Mouse (Mus musculus) midbrain, embryonic 16.5 days (tissue): ENCODE results near the gene Trim31. TPM values are rescaled to one million over a fixed set of nuclear protein-coding genes. Genes with fewer than 3 reads are reported as not detected.
A peak's percentile ranks its signal among the peaks of the same experiment; 100 is the strongest.

Source experiments
- ATAC-seq: fragments of 200-750 bp; cut with Nextera tagmentation; 2 replicates; pipeline ENCODE4 v1.8.0; 2017; ENCODE audit warnings: moderate TSS enrichment
- H3K27ac ChIP-seq: fragments of 300-500 bp; sonication (generic); 2 replicates; pipeline ENCODE4 v1.5.1; 2014; ENCODE audit warnings: mild to moderate bottlenecking, low read length, mixed read lengths
- H3K27me3 ChIP-seq: fragments of 300-500 bp; sonication (generic); 2 replicates; pipeline ENCODE4 v1.6.1; 2014; ENCODE audit warnings: low read depth, low read length, mixed read lengths; ENCODE audit not compliant: control insufficient read depth, insufficient read depth
- H3K36me3 ChIP-seq: fragments of 300-500 bp; sonication (generic); 2 replicates; pipeline ENCODE4 v1.6.1; 2014; ENCODE audit warnings: mild to moderate bottlenecking, low read length, moderate library complexity, mixed read lengths; ENCODE audit not compliant: control insufficient read depth, insufficient read depth
- H3K4me1 ChIP-seq: fragments of 300-500 bp; sonication (generic); 2 replicates; pipeline ENCODE4 v1.6.1; 2014; ENCODE audit warnings: mild to moderate bottlenecking, low read length, mixed read lengths; ENCODE audit not compliant: control insufficient read depth, insufficient read depth
- H3K4me2 ChIP-seq: fragments of 300-500 bp; sonication (generic); 2 replicates; pipeline ENCODE4 v1.6.1; 2014; ENCODE audit warnings: mild to moderate bottlenecking, low read length, mixed read lengths
- H3K4me3 ChIP-seq: fragments of 300-500 bp; sonication (generic); 2 replicates; pipeline ENCODE4 v1.5.1; 2014; ENCODE audit warnings: low read depth, mild to moderate bottlenecking, low read length, moderate library complexity, mixed read lengths
- H3K9ac ChIP-seq: fragments of 300-500 bp; sonication (generic); 2 replicates; pipeline ENCODE4 v1.6.1; 2014; ENCODE audit warnings: low read depth, low read length, mixed read lengths
- H3K9me3 ChIP-seq: fragments of 300-500 bp; sonication (generic); replicated peaks from 2 replicates; pipeline ENCODE4 v1.6.1; 2014; ENCODE audit warnings: mild to moderate bottlenecking, low read length, mixed read lengths; ENCODE audit not compliant: control insufficient read depth, poor library complexity, severe bottlenecking
- WGBS: fragments of 180-500 bp; shearing (Covaris S2); extraction: QIAGEN DNeasy Blood & Tissue Kit; methylation state at CpG from one replicate; pipeline ENCODE4 v1.1.7; 2014; 5-methylcytosine and 5-hydroxymethylcytosine counted together
- polyA plus RNA-seq: library from polyadenylated mRNA; unstranded; fragments of >200 nt; fragmentation: Nextera tagmentation; extraction: Ambion mirVana; gene quantifications from 2 replicates; pipeline ENCODE4 v1.2.1, GENCODE M21; 2015

The Trim31 gene
- polyA plus RNA-seq, 1 experiment from 2014 or later = not detected

DNA sequence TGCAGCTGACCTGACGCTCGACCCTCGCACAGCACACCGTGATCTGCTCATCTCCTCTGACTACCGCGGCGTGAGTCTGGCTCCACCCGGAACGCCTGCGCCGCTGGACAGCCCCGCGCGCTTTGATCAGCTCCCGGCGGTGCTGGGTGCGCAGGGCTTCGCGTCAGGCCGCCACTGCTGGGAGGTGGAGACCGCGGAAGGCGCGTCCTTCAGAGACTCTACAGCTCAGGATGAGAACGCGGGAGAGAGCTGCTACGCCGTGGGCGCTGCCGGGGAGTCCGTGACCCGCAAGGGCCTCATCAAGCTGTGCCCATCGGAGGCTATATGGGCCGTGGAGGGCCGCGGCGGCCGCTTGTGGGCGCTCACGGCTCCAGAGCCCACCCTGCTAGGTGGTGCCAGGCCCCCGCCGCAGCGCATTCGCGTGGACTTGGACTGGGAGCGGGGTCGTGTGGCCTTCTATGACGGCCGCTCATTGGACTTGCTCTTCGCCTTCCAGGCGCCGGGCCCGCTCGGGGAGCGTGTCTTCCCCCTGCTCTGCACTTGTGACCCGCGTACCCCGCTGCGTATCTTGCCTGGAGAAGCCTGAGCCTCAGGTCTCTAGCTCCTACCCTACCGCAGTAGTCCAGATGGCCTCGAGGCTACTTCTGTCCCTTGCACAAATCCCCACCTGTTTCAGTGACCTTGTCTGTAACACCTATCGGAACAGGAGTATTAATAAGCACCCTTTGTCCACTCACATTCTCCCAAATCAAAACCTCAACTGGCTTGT lies 49.3 kb downstream of the Trim31 start:
- no peaks in the 10 kb centered on the region for H3K9me3 ChIP-seq
- ATAC-seq = peak; percentile 63
- H3K36me3 ChIP-seq = peaks cover 5% of the 10 kb centered on the region; the same call in 1 of the 2 replicates
- peaks cover 14% of the 10 kb centered on the region for H3K27me3 ChIP-seq
- peak overlapping the region; percentile 86 for H3K4me2 ChIP-seq
- WGBS = under 1% methylated on average over 62 of the region's 62 CpGs
- peak overlapping the region; percentile 80 for H3K9ac ChIP-seq
- H3K4me3 ChIP-seq = peak overlapping the region; percentile 55
- peaks cover 27% of the 10 kb centered on the region for H3K4me1 ChIP-seq
- peak overlapping the region; percentile 79 for H3K27ac ChIP-seq

DNA sequence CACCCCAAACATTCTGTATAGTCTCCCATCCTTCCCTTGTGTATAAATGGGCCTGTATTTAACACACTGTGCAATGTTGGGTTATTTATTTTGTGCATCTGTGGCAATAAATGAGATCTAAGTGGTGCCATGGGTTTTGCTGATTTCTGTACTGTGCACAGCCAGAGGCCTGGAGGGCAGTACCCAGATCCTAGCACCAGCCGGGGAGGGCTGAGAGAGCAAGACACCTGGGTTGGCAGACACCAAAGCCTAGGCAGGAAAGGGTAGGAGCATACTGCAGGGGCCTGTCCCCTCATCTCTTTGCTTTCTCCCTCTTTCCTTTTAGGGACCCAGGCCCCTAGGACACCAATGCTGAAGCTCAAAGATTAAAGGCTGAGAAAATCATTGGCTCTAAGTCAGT lies 50.4 kb downstream of the Trim31 start:
- no peak for ATAC-seq
- Histone ChIP-seq H3K27me3 (peaks cover 9% of the 10 kb centered on the region), H3K4me3 (no peak overlapping the region), H3K9ac (no peak overlapping the region), H3K4me2 (no peak overlapping the region), H3K27ac (no peak overlapping the region), H3K4me1 (peaks cover 22% of the 10 kb centered on the region), H3K9me3 (no peaks in the 10 kb centered on the region), H3K36me3 (peaks cover 5% of the 10 kb centered on the region; the same call in 1 of the 2 replicates)
- 81% methylated on average over 1 of the region's 1 CpGs for WGBS

DNA sequence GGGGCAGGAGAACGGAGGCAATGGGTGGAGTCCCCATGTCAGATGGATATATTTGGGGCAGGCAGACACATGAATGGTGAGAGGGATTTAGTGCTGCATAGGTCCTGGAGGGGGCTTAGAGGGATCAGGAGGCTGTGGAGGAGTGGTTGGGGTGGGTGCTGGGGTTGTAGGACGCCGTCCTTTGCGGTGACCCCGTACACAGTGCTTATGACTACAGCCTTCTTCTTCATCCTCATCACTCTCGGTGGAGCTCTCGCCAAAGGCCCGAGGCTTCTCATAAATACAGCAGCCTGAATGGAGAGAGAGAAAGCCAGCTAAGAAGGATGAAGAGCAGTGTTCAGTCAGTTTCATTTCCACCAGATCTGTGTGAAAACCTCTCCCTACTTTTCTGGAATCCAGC lies 51.3 kb downstream of the Trim31 start:
- ATAC-seq = no peak
- Histone ChIP-seq H3K4me1 (peaks cover 22% of the 10 kb centered on the region), H3K27ac (no peak overlapping the region), H3K36me3 (peaks cover 5% of the 10 kb centered on the region; the same call in 1 of the 2 replicates), H3K9ac (no peak overlapping the region), H3K9me3 (no peaks in the 10 kb centered on the region), H3K4me2 (no peak overlapping the region), H3K4me3 (no peak overlapping the region), H3K27me3 (peaks cover 7% of the 10 kb centered on the region)
- WGBS = 92% methylated on average over 8 of the region's 8 CpGs

DNA sequence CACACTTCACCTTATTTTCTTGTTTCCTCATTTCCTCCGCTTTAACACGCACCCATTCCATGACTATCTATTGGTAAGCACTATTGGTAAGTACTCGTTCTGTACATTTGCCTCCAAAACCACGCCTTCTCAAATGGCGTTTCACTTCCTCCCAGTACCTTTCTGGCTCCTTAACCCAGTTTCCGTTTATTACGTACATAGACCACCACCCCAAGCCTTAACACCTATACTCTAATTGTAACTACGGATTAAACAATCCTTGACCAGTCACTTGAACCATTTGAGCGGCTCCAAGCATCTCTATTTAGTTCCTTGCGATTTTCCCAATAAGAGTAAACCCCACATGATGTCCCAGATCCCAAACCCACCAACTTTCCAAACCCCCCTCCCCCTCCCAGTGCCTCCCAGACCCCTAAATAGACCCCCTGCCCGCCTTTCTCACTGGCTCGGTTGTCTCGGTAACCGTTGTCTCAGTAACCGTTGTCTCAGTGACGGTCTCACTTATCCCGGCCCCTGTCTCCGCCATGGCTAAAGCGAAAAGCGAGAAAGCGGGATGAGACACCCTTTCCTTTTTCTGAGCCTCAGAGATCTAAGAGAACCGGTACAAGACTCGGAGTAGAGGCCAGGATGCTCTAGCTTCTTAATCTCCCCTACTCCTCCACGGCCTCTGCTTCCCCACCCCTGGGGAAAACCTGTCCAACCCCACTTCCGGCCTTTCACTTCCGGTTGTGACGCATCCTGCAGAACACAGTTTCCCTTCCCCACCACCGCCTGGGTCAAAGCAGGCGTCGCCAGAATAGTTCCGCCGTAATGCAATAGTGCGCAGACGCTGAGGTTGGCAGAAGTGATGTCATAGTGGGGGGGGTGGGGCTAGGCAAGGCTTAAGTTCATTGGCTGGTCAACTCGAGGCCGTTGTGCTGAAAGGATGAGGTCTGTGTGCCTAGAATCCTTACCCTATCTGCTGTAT lies 53.3 kb downstream of the Trim31 start, which contains the start of gene Ppp1r11:
Gene Ppp1r11 (minus strand): TSS at position 761 of the 967 bp plus-strand sequence.
- H3K27ac ChIP-seq = peak within 1 kb of the TSS; percentile 87
- H3K4me1 ChIP-seq = peaks cover 15% of the 10 kb centered on the region
- H3K9ac ChIP-seq = peak within 1 kb of the TSS; percentile 76
- no peaks in the 10 kb centered on the region for H3K9me3 ChIP-seq
- H3K4me3 ChIP-seq = peak within 1 kb of the TSS; percentile 66
- 2% methylated on average over 36 of the region's 36 CpGs for WGBS
- no peaks in the 10 kb centered on the region for H3K27me3 ChIP-seq
- H3K4me2 ChIP-seq = peak within 1 kb of the TSS; percentile 91
- peak; percentile 95 for ATAC-seq
- peaks cover 5% of the 10 kb centered on the region; the same call in 1 of the 2 replicates for H3K36me3 ChIP-seq

DNA sequence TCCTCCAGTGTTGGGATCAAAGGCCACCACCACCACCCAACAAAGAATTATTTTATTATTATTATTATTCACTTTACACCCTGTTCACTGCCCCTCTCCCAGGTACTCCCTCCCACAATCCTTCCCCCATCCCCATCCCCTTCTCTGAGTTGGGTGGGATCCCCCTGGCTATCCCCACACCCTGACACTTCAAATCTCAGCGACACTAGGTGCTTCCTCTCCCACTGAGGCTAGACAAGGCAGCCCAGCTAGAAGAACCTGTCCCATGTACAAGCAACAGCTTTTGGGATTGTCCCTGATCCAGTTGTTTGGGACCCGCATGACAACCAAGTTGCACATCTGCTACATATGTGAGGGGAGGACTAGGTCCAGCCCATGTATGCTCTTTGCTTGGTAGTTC lies 54.7 kb downstream of the Trim31 start:
- H3K4me3 ChIP-seq = no peak overlapping the region
- ATAC-seq = no peak
- H3K4me1 ChIP-seq = peaks cover 14% of the 10 kb centered on the region
- WGBS = 94% methylated on average over 2 of the region's 2 CpGs
- peaks cover 5% of the 10 kb centered on the region; the same call in 1 of the 2 replicates for H3K36me3 ChIP-seq
- no peak overlapping the region for H3K4me2 ChIP-seq
- no peak overlapping the region for H3K9ac ChIP-seq
- no peaks in the 10 kb centered on the region for H3K9me3 ChIP-seq
- H3K27me3 ChIP-seq = no peaks in the 10 kb centered on the region
- no peak overlapping the region for H3K27ac ChIP-seq

DNA sequence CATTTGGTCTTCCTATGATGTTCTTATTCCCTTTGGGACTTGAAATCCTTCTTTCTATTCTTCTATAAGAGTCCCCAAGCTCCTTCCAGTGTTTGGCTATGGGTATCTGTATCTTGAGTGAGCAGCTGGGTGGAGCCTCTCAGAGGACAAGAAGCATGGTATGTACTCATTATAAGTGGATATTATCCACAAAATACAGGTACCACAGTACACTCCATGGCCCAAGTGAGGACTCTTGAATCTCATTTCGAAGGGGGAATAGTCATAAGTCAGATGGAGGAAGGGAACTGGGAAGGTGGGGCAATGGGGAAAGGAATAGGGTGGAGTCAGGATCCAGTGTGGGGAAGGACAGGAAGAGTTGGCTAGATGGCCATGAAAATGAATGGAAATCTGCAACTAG lies 55.1 kb downstream of the Trim31 start:
- Histone ChIP-seq H3K4me3 (no peak overlapping the region), H3K9me3 (no peaks in the 10 kb centered on the region), H3K4me1 (peaks cover 16% of the 10 kb centered on the region), H3K27me3 (no peaks in the 10 kb centered on the region), H3K36me3 (peaks cover 5% of the 10 kb centered on the region; the same call in 1 of the 2 replicates), H3K4me2 (no peak overlapping the region), H3K9ac (no peak overlapping the region), H3K27ac (no peak overlapping the region)
- WGBS = 97% methylated on average over 1 of the region's 1 CpGs
- no peak for ATAC-seq

DNA sequence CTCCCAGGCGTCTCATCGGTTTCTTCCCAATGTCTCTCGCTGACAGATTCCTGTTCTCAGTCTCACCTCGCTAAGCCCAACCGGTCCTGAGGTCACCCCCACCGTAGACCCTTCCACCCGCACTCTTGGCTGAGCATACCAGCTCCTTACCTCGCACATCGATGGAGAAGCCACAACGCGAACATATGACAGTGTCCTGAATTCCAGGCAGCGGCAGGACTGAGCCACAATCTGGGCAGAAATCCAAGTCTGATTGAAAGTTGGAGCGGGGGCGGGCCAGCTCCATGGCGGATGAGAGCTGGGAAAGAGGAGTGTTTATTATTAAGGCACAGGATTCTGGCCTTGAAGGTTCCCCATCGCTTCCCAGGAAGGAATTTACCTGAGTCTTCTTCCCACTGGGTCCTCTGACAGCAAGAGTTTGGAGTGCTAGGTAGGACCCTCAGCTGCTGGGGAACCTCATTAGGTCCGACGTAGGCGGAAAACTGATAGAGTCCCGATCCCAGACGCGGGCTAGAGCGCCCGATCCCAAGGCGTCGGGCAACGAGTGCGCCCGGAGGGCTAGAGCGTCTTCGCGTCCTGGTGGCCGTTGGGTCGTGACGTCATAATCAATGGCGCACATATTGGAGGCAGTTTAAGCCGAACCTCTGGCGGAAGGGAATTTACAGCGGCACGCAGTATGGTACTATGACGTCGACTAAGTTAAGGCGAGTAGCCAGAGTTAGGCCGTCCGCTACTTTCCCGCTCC lies 60.3 kb downstream of the Trim31 start, which contains the start of the genes Znrd1 and Znrd1as:
Gene Znrd1 (minus strand): TSS at position 561 of the 745 bp plus-strand sequence.
Gene Znrd1as (plus strand): TSS at position 594 of the 745 bp plus-strand sequence.
- no peaks in the 10 kb centered on the region for H3K9me3 ChIP-seq
- H3K4me3 ChIP-seq = peak within 1 kb of the TSS; percentile 74
- peaks cover 13% of the 10 kb centered on the region for H3K4me1 ChIP-seq
- no peaks in the 10 kb centered on the region for H3K27me3 ChIP-seq
- H3K9ac ChIP-seq = peak within 1 kb of the TSS; percentile 78
- WGBS = under 1% methylated on average over 46 of the region's 46 CpGs
- peak within 1 kb of the TSS; percentile 78 for H3K27ac ChIP-seq
- H3K36me3 ChIP-seq = no peaks in the 10 kb centered on the region
- ATAC-seq = peak; percentile 97
- H3K4me2 ChIP-seq = peak within 1 kb of the TSS; percentile 85

DNA sequence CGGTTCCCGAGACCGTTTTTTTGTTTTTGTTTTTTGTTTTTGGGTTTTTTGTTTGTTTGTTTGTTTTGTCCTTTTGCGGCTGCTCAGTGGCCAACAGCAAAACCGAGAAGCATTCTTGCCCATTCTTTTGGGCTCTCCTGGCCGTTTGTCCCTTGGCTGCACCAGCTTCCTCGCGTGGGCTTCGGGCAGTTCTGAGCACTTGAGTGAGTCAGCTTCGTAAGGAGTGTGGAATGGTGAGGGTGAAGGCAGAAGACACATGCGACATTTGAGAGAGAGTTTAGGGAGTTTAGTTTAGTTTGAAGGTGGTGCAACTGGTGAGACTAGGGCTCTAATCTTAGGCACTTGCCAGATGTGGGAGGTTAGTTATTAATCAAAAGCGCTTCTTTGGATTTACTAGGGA lies 61.0 kb downstream of the Trim31 start:
- Histone ChIP-seq H3K27me3 (no peaks in the 10 kb centered on the region), H3K4me2 (peak overlapping the region; percentile 85), H3K27ac (peak overlapping the region; percentile 68), H3K4me1 (peaks cover 13% of the 10 kb centered on the region), H3K36me3 (no peaks in the 10 kb centered on the region), H3K4me3 (peak overlapping the region; percentile 74), H3K9me3 (no peaks in the 10 kb centered on the region), H3K9ac (peak overlapping the region; percentile 78)
- ATAC-seq = peak; percentile 11; the same call in 1 of the 2 replicates
- 9% methylated on average over 12 of the region's 12 CpGs for WGBS
